Mouse (Mus musculus) 3T3-L1 (cell line): ENCODE results near the gene Macc1.
"Not testable (repeated sequence)": the region's sequence is repeated elsewhere in the genome, so short reads cannot be mapped to it uniquely, and the experiment has no call there.

Source experiments
- DNase-seq: peaks from one replicate; pipeline ENCODE4 v3.0.0-alpha.2; 2015; ENCODE audit warnings: low read depth, low spot score

Gene Macc1

DNA sequence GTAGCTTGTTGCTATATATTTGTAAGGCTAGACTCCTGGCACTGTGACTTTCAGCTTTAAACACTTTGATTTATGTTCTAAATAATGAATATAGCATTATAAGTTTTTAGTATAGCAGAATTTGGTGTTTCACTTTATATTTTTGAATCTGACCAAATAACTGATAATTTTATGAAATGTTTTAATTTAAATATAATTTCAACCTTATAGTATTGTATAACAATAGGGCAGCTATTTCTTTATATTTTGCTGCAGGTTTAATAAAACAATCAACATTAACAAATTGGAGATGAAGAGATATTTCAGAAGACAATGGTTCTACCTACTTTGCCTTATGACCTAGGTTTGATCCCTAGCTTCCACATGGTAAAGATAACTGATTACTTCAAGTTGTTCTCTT, at the start of gene Macc1:
Gene Macc1 (plus strand): TSS at position 301 of the 400 bp plus-strand sequence.
- no peak for DNase-seq

DNA sequence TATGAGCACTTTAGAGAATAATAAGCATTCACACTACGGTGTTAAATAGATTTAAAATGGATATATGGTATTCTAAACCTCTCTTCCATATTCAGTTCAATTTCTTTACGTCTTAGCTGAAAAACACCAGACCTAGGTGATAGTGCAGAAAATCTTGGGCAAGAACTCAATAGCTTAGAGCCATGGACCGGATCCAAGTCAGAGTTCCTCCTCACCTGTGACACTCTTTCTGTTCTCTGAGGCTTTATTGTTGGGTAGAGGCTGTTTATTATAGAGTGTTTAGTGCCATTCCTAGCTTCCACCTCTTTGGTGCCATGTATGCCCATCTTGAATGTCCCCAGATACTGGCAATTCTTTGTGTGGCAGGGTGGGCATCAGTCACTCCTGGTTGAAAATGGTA, 49.6 kb upstream of the Macc1 start:
- DNase-seq, result no peak

DNA sequence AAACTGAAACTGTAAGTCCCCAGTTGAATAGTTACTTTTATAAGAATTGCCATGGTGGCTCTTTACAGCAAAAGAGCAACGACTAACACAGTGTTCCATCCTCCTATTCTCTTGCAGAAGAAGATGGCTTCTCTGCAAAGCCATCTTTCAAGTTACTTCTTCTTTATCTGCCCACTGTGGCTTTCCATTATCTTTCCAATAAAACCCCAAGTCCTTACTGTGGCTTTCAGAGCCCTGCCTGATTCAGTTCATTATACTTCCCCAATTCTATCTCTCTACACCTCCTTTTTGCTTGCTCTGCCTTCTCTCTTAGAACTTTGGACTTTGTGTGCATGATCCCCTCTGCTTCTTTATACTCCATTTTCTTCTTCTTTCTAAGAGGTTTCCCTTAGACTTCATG, 45.3 kb upstream of the Macc1 start:
- no peak for DNase-seq

DNA sequence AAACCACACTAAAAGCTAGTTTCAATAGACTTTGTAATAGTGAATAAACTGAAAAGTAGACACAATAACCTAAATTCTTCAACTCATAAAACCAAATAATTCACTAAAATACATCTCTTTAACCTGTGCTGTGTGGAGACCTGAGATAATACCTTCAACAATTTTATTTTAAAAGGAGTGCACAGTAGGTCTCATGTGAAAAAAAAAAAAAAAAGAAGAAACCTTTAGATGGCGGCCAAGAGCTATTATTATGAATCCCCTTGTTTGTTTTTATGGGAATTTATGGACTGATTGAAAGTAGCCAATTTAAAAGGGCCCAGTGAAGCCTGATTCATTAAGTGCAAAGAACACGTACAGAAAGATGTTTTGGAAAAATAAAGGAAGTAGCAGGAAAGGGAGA, 44.0 kb upstream of the Macc1 start:
- DNase-seq, result no peak

DNA sequence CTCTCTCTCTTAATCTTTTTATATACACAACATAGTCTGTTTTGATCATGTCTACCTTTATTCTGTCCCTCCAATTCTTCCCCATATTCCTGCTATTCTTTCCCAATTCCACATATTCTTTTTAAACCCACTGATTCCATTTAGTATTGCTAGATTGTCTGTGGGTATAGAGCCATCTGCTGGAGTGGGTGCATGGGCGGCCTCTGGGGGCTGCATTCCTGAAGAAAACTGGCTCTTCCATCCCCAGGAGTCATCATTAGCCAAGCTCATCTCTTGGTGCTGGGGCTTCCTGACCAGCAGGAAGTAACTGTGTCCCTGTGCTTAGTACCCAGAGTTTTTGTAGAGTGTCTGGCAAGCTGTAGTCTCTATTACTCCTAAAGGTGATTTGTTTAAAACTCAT, 42.1 kb upstream of the Macc1 start:
- no peak for DNase-seq

DNA sequence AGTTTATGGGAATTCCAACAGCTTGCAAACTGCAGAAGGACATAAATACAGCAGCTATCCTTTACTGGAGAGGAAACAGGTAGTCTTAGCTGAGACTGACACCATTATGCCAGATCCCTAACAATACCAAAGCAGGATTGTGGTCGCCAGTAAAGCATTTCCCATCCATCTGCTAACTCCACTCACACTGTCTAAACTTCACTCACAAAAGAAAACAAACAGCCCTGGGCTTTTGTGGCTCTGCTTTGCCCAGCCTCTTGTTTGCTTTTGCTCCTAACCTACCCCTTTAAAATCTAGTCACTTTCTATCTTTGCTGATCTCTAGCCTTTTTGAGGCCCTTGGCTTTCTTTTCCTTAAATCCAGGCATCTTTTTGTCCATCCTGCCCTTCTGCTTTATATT, 40.5 kb upstream of the Macc1 start:
- no peak for DNase-seq

DNA sequence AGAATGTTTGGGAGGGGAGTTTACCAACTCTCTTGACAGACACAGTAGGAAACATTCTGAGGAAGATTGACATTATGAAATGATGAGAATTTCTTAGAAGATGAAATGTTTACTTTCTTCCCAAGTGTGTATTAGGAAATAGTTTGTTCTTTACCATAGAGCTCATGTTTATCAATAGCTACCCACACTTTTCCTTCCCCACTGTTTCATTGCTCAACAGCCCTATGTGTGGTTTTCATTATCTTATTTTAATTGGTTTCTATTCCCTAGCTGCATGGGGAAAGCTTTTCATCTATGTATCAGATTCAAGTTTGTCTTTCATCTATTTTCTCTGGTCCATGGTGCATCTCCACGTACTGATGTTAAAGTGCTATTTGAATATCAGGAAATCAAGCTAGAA, 37.8 kb upstream of the Macc1 start:
- no peak for DNase-seq

DNA sequence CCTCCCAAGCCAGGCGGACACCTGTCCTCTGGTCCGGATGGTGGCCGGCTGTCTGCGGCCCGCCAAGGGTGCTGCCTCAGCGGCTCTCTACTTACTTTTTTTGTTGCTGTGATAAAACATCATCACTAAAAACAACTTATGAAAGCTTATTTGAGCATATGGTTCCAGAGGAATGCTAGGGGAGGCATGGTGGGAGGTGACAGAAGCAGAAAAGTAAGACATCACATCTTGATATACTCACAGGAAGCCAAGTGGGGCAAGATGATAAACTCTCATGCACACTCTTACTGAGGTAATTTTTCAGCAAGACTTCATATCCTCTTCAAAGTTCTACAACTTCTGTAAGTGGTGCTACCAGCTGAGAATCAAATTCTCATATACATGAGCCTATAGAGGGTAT, 22.5 kb upstream of the Macc1 start:
- DNase-seq, result no peak

DNA sequence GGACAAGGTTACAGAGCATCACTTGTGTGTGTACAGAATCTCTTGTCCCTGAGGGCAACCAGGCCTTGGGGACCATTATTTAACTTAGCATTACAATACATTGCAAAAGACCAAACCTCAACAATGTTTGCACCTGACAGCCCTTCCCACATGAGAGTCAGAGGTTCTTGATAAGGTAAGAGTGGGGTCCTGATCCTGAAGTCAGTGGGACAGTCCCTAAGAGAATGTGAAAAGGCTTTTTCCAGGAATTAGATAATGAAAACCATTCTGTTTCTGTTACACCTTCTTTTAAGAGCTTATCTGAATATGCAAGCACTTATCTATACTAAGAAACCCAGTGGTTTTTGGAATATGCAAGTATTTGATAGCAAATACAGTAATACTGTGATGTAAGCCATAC, 10.5 kb upstream of the Macc1 start:
- no peak for DNase-seq

DNA sequence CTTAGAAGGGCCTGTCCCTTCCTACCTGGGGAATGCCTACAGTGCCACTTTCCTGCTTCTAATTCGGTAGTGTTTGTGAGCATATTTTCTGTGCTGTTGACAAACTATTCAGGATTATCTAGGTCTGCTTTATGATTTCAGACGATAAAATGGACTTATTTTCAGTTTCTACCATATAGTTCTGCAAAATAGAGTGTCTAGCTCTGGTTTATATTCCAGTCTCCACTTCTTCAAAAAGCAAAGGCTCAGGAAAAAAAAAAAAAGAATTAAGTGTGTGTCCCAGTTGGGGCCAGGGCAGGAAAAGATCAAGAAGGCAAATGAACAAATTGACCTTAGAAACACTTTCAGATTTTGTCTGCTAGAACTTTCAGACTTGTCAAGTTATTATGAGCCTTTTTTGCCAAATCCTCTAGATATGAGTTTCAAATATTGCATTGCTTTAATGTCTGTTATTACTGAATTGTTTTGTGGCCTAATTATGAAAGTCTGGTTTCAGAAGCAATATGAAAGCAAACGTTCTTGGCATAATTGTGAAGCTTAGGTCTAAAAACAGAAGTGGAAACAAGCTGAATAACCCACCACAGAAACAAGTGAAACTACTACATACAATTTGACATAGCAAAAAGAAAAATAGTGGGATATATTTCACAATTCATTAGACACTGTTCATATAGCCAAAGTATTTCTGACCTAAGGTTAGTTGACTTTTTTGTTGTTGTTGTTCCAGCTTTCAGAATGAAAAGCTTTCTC, 881 bp upstream of the Macc1 start:
- no peak for DNase-seq

DNA sequence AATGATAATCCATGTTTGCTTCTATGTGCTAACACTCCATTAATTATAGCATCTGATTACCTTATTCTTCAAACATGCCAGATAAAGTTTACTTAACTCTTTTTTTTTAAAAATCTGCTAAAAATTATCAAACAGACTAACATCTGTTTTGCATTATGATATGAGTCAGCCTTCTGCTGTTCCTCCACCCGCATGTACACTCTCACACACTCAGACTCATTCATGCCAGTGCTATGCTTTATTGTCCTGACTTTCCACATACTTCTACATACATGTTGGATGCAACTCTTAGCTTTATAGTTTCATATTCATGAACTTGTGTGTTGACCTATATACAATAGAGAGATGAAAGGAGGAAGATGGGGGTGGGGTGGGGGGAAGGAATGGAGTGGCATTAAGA, 4.7 kb downstream of the Macc1 start:
- DNase-seq, result peak; percentile 76

DNA sequence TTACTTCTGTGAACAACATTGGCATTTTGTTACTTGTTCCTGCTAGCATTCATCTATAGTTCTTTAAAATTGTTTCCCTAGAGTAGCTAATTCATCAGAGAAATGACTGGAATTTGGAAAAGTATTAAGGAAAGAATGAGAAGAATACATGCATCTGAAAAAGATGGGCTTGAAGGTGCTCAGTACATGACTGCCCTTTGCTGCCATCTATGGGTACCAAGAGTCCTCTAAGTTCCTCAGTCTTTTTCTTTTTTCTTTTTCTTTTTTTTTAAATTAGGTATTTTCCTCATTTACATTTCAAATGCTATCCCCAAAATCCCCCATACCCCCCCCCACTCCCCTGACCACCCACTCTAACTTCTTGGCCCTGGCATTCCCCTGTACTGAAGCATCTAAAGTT, 11.3 kb downstream of the Macc1 start:
- DNase-seq, result peak; percentile 66

DNA sequence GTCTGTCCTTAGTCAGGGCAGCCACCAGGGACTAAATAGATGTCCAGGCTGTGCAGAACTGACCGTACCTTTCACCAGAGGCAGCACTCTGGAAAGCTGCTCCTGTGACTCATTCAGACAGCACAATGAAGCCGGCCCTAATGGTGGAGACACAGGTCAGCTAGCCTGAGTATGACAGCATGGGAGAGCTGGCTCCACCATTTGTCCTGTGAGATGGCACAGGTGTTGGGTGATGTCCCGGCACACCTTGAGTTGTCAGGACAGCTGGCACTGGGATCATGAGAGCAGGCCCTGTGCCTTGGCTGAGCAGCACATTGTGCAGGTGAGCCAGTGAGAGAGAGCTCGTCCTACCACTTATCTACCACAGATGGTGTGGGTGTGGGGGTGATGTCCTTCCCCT, 16.6 kb downstream of the Macc1 start:
- DNase-seq, result no peak

DNA sequence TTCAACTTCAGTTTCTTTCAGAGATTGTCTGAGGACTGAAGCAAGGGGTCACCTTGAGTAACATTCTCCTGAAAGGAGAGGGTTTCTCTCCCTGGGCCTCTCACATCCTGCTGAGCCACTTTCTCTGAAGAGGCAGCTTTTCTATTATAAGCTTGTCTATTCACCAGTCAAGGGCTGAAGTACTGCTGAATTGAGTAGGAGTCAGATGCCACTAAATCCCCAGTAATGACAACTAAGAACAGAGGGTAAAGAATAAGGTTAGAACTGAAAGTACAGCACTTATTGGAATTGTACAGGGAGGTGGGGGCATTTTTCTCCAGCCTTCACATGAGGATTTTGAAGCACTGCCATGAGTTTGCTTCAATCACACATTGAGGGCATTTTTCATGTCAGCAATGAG, 19.3 kb downstream of the Macc1 start:
- DNase-seq, result no peak

DNA sequence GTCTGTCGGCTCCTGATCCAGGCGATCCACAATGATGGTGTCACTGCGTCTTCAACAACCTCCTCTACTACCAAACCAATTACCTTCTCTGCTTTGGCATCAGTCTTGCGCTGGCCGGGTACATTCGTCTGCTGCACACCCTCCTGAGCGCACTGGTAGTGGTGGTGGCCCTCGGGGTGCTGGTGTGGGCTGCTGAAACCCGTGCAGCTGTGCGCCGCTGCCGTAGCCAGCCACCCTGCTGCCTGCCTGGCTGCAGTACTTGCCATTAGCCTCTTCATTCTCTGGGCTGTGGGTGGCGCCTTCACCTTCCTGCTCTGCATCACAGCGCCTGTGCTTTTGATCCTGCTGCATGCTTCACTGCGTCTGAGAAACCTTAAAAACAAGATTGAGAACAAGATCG, 38.5 kb downstream of the Macc1 start:
- DNase-seq, result not testable (repeated sequence)

DNA sequence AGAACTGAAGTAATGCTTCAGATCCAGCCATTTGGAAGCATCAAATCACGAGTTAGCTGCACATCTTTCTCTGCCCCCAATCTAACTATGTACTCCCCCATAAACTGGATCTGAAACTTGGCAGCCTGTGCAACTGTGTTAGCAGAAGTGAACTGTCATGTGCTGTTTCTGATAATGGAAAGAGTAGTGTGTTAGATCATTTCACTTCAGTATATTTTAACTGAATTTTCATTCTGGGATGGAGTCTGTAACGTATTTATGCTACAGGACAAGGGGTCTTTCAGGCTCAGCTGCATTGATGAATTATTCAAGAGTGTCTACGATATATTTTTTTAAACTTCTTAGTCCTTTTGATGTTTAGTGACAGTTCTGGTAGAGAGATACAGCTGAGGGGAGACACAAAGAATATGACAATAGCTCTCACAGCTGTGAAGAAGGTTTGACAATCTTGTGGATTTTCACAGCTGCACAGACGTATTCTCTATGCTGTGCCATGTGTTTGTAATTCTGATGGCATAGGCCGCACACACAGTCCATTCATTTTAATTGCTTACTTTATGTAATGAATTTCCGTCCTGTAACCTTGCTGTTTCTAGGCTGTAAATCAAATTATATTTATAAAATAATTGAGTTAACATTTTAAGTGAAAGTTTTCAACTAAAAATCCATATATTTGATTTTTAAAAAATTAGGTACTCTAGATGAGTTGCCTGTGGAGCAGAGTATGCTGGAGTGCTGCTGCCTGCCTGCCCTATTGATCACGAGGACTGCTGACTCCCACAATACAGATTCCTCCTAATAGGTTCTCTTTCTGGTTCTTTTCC, 43.6 kb downstream of the Macc1 start:
- no peak for DNase-seq

DNA sequence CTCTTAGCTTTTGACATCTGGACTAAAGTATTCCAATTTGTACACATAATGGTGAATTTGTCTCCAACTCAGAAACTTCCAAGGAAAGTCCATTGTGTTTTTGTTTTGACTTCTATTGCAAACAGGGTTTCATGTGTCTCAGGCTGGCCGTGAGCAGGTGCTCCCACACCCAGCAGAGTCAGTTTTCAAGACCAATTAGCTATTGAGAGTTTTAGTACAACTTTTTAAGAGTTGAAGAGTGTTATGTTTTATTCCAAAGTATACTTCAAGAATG, 44.1 kb downstream of the Macc1 start:
- no peak for DNase-seq

DNA sequence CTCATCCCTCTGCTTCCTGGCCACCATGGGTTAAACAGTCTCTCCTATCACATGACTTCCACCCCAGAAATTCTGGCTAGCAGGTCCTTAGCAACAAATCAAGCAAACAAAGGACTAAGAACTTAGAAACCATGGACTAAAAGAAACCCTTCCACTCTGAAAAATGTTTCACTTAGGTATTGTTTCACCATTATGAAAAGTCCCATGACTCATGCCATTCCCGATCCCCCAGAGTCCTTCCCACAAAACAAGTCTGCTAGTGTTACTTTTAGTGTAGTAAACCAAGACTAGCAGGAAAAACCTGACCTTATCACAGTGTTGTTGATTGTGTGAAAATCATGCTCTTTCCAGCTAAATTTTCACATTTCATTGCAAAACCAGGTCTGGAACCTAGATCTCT, 51.0 kb downstream of the Macc1 start:
- DNase-seq, result peak; percentile 52

DNA sequence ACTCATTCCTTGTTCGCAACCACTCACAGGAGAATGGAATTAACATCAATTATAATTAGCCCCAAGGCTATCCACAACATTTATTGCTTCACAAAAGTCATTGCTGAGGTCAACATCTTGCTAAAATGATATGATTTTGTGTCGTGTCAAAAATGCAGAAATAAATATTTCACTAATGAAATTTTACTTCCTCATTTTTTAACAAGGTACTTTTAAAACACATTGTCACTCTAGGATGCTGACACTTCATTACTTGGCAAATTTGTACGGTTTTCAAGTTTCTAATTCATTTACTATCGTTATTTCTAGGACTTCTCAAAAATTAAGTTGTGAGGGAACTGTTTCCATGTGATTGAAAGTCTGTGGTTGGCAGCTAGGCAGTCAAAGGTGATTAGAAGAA, 55.8 kb downstream of the Macc1 start:
- no peak for DNase-seq

DNA sequence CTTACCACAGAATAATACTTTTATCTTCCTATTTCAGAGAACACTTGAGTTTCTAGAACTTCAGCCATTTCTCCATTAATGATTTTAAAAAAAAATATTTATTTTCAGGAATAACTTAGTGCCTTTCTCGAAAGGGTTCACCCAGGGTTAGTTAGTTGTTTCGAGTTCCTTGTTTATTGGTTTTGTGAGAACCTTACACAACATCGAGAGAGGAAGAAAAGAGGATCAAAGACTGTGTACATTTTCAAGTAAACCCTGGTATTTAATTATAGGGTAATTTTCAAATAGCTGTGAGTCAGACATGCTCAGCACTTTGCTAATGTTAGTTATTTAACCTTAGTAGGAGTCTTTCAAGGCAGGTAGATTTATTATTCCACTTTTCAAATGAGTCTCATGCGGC, 58.3 kb downstream of the Macc1 start:
- DNase-seq, result no peak

DNA sequence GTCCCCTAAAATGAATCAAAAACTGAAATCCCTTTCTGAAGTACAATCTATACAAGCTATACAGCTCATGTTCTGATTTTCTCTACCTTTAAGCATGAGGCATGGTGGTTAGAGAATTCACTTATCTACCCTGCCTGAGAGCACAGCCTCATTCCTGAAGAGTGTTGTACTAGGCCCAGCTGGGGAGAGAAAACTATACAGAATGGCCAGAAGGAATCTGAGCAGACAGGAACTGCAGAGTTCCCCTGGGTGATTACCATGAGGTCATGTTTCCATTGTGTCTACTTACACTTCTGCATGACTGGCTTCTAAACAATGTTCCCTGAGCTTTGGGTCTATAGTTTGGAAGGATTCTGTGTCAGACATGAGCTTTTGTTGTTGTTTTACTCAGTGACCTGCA, 62.8 kb downstream of the Macc1 start:
- DNase-seq, result peak; percentile 65

DNA sequence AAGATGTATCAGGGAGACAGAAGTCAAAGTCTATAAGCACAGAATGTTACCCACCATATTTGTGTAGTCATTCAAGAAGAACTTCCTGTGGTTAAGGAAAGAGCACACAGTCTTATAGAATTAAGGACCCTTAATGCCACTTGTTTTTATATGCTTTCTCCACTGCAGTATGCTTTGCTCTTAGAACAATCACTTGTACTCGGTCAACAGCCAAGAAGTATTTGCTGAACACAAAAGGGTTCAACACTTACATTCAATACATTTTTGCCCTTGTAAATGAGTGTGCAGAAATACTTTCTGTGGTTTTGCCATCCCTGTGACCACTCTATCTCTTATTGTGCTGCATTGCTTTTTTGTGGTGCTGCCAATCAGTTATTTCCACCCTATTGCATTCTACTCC, 67.8 kb downstream of the Macc1 start:
- DNase-seq, result no peak

DNA sequence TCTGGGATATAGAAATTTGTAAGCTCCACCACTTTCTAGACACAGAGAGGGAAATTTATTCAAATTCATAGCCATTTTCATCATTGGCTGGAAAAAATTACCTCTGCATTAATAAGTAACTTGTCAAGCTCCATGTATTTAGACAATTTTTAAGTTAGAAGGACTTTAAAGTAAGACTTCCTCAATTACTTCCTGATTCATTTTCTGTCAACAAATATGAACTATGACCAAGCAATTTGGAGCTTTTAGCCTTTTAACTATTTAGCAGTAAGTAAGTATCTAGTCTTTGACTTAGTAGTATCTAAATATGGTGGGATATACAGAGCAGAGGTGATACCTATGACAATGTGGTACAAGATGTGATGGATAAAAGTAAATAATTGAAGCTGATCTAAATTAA, 72.2 kb downstream of the Macc1 start:
- peak; percentile 4 for DNase-seq

DNA sequence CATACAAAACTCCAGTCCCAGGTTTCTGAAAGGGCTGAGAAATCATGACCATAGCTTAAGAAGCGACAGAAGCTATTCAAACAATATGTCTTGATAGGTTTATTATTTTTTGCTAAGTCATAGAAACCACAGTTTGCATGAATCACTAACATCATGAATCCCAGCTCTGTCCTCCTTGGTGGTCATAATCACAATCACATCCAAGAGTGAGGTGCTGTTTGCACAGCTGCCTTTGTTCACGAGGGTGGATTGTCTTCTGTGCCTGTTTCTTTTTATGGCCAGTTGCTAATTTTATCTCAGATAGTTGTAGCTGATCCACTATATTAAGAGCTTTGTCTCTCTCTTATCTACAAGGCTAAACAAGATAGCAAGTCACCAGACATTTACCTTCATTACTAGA, 72.6 kb downstream of the Macc1 start:
- peak; percentile 55 for DNase-seq
